Mouse (Mus musculus): ENCODE measurements around the gene Papln.

GRCm38 (mm10) chr12:83726510-83727308, 36.7 kb upstream of the Papln start:
- TF ChIP-seq CTCF (IDR thresholded peaks at IDR 0.05; ENCODE audit: low read depth, low read length), result no peak
- no peak for TF ChIP-seq EP300 (IDR thresholded peaks at IDR 0.05; ENCODE audit: insufficient read depth, low read depth, low read length)

Data from ES-Bruce4 (cell line).